Mouse (Mus musculus): ENCODE data around the gene Deaf1.
A peak's percentile ranks its signal among the peaks of the same experiment; 100 is the strongest.

Gene Deaf1

DNA sequence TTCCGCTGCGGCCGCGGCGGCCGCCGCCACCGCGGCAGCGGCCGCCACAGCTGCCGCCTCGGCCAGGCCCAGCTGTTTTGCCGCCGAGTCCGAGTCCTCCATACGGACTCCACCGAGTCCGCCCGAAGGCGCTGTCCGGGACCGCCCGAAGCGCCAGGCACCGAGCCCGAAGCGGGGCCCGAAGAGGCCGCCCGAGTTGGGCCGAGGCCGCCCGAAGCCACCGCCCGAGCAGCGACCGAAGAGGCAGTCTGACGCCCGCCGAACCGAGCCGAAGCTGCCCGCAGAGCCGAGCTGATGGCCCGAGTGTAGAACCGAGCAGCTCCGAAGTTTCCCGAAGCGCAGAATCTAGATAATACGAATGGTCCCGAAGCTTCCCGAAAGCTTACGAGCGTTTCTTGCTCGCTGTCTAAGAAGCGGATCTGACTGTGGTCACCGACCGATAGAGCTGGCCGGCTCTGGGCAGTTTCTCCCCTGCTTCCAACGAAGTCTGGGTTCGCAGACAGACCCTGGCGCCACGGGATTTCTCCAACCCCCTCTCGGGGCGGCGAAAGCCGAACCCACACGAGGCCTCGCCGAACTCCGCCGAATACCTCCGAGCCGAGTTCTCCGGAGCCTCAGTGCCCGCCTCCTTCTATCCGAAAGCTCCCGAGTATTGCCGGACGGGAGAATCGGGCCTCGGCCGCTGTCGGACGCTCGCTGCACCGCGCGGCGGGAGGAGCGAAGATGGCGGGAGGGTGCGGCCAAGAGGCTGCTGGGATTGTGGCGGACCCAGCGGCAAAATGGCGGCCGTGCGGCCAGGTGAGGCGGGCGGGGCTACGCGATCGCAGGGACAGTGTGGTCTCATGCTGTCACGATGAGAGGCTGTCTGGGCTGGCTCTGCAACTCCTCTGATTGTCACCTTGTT lies at the start of gene Deaf1, which contains the start of gene Tmem80:
Deaf1 (minus strand) TSS at position 222 of the 904 bp plus-strand sequence.
Tmem80 (plus strand) TSS at position 271 of the 904 bp plus-strand sequence.
- peak; percentile 96 for DNase-seq (ENCODE audit: low read depth, low spot score)

GRCm38 (mm10) chr7:141374399-141374798 lies 46.9 kb upstream of the Deaf1 start:
- DNase-seq (ENCODE audit: low read depth, low spot score), result no peak

GRCm38 (mm10) chr7:141373611-141374010 lies 46.1 kb upstream of the Deaf1 start:
- DNase-seq (ENCODE audit: low read depth, low spot score), result no peak

- DNase-seq (ENCODE audit: low read depth, low spot score), result peak; percentile 85
These were observed 44.6 kb upstream of the Deaf1 start for GRCm38 (mm10) chr7:141371942-141372595.

DNA sequence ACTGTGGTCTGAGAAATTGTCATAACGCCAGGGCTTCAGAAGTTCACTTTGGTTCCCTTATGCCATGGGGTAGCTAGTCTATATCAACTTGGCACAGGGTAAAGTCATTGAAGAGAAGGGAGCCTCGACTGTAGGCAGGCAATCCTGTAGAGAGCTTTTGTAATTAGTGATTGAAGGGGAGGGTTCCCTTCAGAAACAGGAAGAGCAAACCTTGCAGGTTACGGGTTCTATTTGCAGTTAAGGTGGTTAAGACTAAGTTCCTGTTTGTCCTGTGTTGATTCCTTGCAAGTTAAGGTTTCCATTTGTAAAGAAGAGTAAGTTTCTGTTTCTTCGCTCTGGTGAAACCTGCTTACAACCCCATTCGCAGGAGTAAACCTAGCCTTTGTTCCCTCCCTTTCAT lies 42.4 kb upstream of the Deaf1 start:
- DNase-seq (ENCODE audit: low read depth, low spot score), result peak; percentile 73

DNA sequence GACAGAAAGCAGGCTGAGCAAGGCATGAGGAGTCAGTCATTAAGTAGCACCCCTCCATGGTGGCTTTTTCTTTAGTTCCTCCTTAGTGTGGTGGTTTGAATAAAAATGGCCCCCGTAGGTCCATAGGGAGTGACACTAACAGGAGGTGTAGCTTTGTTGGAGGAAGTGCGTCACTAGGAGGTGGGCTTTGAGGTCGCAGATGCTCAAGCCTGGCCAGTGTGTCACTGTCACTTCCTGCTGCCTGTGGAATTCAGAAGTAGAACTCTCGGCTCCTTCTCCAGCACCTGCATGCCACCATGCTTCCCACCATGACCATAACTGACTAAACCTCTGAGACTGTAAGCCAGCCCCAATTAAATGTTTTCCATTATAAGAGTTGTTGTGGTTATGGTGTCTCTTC lies 39.9 kb upstream of the Deaf1 start:
- no peak for DNase-seq (ENCODE audit: low read depth, low spot score)

DNA sequence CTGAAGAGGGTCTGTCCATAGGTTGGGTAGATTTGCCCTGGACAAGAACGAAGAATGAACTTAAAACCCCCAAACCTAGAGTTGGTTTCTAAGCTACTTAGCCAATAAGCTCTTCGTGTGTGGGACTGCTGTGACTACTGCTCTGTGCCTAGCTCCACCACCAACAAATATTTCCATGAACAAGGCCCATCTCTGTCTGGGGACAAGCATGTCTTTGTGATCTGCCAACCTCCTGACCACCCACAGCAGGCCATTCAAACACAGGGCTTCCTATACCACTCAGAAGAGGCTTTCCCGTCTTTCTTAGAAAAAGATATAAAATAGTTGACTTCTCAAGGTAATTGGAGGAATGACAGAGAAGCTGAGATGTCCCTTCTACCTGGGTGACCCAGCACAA lies 37.6 kb upstream of the Deaf1 start:
- no peak for DNase-seq (ENCODE audit: low read depth, low spot score)

DNA sequence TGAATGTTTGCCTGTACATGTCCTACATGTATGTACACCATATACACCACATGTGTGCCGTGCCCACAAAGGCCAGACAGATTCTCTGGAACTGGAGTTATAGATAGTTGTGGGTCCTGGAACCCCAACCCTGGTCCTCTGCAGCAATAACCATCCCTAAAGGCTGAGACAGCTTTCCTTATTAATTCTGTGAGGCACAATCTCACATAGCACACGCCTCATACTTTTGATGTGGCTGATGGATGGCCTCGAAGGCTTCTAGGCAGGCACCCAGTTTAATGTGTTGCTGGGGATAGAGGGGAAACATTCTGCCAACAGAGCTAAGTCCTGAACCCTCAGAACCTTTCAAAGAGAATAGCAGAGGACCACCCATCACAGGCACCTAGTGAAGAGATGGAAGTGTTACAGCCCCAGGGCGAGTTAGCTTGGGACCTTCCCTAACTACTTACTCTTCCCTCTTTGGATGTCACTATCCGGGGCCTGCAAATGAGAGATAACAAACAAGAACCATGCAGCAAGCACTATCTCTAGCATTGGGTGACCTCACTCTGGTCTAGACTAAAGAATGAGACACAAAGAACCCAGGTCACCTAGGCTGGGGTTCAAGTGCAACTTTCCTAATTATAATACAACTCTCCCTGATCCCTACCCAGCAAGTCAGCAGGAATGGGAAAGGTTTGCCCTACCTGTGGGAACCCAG lies 37.0 kb upstream of the Deaf1 start:
- no peak for DNase-seq (ENCODE audit: low read depth, low spot score)

GRCm38 (mm10) chr7:141363752-141364125 lies 36.2 kb upstream of the Deaf1 start:
- DNase-seq (ENCODE audit: low read depth, low spot score), result no peak

DNA sequence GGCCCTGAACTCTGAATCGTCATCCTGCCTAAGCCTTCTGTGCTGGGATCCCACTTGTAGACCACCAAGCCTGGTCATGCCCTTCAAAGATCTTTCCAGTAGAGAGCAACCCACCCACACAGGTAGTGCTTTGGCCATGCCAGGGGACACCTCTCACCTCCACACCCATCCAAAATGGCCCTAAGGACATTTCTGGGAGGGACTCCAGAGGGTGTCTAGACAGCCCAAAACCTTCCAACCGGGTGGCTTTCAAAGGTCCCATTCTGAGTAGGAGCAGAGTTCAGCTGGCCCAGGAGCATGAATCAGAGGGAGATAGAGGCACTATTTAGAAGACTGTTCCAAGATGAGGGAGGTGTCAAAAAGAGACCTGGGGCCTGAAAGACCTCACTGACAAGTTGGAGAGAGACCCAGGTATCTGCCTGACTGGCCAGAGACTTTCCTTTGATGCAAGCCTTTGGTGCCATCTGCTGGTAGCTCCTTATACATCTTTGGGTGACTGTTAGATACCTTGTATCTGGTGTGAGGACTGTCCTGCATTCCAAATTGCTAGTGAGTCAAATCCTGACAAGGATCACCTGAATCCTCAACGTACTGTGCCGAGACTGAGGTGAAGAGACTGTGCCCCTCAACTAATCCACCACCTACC lies 35.7 kb upstream of the Deaf1 start:
- DNase-seq (ENCODE audit: low read depth, low spot score), result peak; percentile 79

DNA sequence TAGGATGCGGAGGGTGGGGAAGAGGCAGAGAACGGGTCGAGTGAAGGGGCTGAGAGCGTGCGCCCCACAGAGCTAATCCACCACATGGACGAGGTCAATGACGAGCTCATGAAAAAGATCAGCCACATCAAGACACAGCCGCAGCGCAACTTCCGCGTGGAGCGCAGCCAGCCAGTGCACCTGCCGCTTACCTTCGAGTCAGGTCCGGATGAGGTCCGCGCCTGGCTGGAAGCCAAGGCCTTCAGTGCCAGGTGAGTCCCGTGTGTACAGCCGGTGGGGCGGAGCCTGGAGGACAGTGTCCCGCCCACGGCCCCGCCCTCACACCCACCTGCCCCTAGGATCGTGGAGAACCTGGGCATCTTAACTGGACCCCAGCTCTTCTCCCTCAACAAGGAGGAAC lies 34.0 kb upstream of the Deaf1 start:
- DNase-seq (ENCODE audit: low read depth, low spot score), result peak; percentile 46

DNA sequence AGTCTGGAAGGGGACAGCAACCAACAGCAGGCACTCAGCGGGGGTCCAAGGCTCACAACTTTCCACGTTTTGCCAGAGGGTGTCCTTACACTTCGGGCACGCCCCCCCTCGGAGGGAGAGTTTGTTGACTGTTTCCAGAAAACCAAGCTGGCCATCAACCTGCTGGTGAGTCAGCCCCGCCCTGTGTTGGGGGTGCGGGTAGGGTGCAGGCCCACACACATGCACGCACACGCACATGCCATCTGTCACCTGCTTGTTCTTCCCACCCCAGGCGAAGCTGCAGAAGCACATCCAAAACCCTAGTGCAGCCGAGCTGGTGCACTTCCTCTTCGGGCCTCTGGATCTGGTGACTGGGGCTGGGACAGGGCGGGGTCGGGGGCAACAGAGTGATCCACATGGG lies 29.5 kb upstream of the Deaf1 start:
- no peak for DNase-seq (ENCODE audit: low read depth, low spot score)

GRCm38 (mm10) chr7:141355626-141356326 lies 28.3 kb upstream of the Deaf1 start:
- DNase-seq (ENCODE audit: low read depth, low spot score), result no peak

- DNase-seq (ENCODE audit: low read depth, low spot score), result no peak
These were observed 27.6 kb upstream of the Deaf1 start for GRCm38 (mm10) chr7:141355051-141355450.

- DNase-seq (ENCODE audit: low read depth, low spot score), result no peak
These were observed 23.6 kb upstream of the Deaf1 start for GRCm38 (mm10) chr7:141351061-141351460.

DNA sequence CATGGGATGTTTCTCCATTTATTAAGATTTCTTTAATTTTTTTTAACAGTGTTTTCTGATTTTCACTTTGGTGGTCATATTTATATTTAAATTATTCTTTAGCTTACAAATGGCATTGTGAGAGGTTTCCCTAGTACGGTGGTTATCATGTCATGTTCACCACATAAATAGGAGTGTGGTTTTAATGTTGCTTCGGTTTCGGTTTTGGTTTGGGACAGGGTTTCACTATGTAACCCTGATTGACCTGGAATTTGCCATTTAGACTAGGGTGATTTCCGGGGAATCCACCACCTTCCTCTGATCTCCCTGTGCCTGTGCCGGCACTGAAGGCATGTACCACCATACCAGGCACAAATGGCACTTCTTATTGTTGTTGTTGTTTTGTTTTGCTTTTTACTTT lies 17.3 kb upstream of the Deaf1 start:
- no peak for DNase-seq (ENCODE audit: low read depth, low spot score)

- no peak for DNase-seq (ENCODE audit: low read depth, low spot score)
These were observed 16.2 kb upstream of the Deaf1 start for GRCm38 (mm10) chr7:141343696-141344095.

GRCm38 (mm10) chr7:141343230-141343629 lies 15.7 kb upstream of the Deaf1 start:
- DNase-seq (ENCODE audit: low read depth, low spot score), result no peak

DNA sequence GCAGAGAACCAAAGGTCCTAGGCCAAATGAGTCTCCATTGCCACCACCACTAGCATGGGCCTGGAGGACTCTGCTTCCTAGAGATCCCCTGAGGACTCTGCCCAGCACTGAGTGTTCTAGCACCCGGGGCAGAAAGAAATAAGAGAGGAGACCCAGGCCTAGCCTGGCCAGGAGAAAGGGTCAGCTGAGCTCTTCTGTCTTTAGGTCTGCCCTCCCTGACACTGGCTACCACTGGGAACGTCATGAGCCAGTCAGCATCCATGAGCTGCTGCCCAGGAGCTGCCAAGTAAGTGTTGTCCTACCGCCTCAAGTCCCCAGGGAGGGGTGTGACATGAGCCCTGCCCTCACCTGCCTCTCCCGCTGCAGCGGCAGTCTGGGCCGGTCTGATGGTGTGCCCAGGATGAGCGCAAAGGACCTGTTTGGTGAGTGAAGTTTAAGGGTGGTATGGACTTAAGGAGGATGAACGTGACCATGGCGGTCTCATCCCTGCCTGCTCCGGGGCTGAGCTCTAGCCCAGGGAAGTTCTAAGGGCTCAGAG lies 14.3 kb upstream of the Deaf1 start:
- DNase-seq (ENCODE audit: low read depth, low spot score), result no peak

DNA sequence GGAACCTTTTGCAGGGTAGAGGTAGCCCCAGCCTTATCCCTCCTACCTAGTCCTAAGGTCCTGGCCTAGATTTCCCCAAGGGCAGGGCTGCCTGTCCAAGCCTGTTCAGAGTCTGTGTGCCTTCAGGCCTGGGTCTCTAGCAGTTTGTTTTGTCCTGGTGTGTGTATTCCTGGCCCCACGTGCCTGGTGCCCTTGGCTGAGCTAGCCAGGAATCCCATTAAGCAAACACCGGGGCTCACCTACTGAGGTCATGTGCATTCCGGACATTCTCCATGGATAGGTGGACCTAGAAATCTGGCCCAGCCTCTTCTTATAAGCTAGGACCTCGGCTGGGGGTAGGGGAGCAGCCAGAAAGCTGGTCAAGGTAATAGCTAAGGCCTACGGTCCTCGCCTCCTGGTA lies 13.0 kb upstream of the Deaf1 start:
- DNase-seq (ENCODE audit: low read depth, low spot score), result no peak

DNA sequence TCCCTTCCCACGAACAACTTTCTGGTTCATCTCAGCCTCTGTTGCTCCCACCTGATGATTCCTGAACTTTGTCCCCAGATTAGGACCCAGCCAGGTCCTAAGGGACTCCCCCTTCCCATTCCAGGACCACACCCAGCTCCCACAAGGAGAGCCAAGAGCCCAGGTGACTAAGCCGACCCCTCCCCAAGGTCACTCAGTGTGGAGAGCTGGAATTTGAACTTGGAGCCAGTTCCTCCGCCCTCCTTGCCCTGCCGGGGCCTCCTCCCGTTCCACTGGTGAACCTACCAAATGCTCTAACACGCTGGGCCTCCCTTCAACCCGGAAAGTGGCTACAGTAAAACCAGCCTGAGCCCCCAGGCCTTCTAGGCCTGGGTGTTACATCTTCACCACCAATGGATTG lies 12.5 kb upstream of the Deaf1 start:
- DNase-seq (ENCODE audit: low read depth, low spot score), result no peak
